Mouse (Mus musculus) heart, embryonic 11.5 days (tissue): ENCODE results near the gene Cstad. TPM values are rescaled to one million over a fixed set of nuclear protein-coding genes. Genes with fewer than 3 reads are reported as not detected.
A peak's percentile ranks its signal among the peaks of the same experiment; 100 is the strongest.

Experiments used
- ATAC-seq: fragments of 200-750 bp; cut with Nextera tagmentation; replicated peaks from 2 replicates; pipeline ENCODE4 v1.8.0; 2017; ENCODE audit warnings: moderate library complexity; ENCODE audit not compliant: insufficient number of reproducible peaks, low FRiP score, low TSS enrichment
- H3K27ac ChIP-seq: fragments of 300-500 bp; sonication (generic); 2 replicates; pipeline ENCODE4 v1.5.1; 2014; ENCODE audit warnings: mild to moderate bottlenecking, low read depth, low read length
- H3K27me3 ChIP-seq: fragments of 300-500 bp; sonication (generic); 2 replicates; pipeline ENCODE4 v1.6.1; 2014; ENCODE audit warnings: mild to moderate bottlenecking, low read length, mixed read lengths; ENCODE audit not compliant: control insufficient read depth, insufficient read depth
- H3K36me3 ChIP-seq: fragments of 300-500 bp; sonication (generic); 2 replicates; pipeline ENCODE4 v1.6.1; 2014; ENCODE audit warnings: mild to moderate bottlenecking, low read length, moderate library complexity, mixed read lengths; ENCODE audit not compliant: control insufficient read depth, insufficient read depth
- H3K4me1 ChIP-seq: fragments of 300-500 bp; sonication (generic); 2 replicates; pipeline ENCODE4 v1.6.1; 2014; ENCODE audit warnings: low read length; ENCODE audit not compliant: control insufficient read depth, insufficient read depth
- H3K4me2 ChIP-seq: fragments of 300-500 bp; sonication (generic); 2 replicates; pipeline ENCODE4 v1.6.1; 2014; ENCODE audit warnings: mild to moderate bottlenecking, moderate library complexity
- H3K4me3 ChIP-seq: fragments of 300-500 bp; sonication (generic); 2 replicates; pipeline ENCODE4 v1.5.1; 2014; ENCODE audit warnings: low read depth, low read length
- H3K9ac ChIP-seq: fragments of 300-500 bp; sonication (generic); 2 replicates; pipeline ENCODE4 v1.6.1; 2014; ENCODE audit warnings: mild to moderate bottlenecking, low read depth, low read length, moderate library complexity
- H3K9me3 ChIP-seq: fragments of 300-500 bp; sonication (generic); replicated peaks from 2 replicates; pipeline ENCODE4 v1.6.1; 2016; ENCODE audit warnings: low read length; ENCODE audit not compliant: control insufficient read depth
- WGBS: fragments of 180-500 bp; shearing (Covaris S2); extraction: QIAGEN DNeasy Blood & Tissue Kit; methylation state at CpG from one replicate; pipeline ENCODE4 v1.1.7; 2014; ENCODE audit not compliant: insufficient replicate concordance; 5-methylcytosine and 5-hydroxymethylcytosine counted together
- polyA plus RNA-seq: library from polyadenylated mRNA; unstranded; fragments of >200 nt; fragmentation: Nextera tagmentation; extraction: Ambion mirVana; gene quantifications from 2 replicates; pipeline ENCODE4 v1.2.1, GENCODE M21; 2014

Gene Cstad
- polyA plus RNA-seq, 1 experiment from 2014 or later = 2.4 TPM

- peak overlapping the region; percentile 58 for H3K9ac ChIP-seq
- H3K4me1 ChIP-seq = peaks cover 36% of the 10 kb centered on the region
- H3K36me3 ChIP-seq = no peaks in the 10 kb centered on the region
- WGBS = 29% methylated on average over 5 of the region's 5 CpGs
- peak overlapping the region; percentile 43 for H3K4me2 ChIP-seq
- H3K9me3 ChIP-seq = no peaks in the 10 kb centered on the region
- H3K27ac ChIP-seq = peak overlapping the region; percentile 79
- no peaks in the 10 kb centered on the region for H3K27me3 ChIP-seq
- H3K4me3 ChIP-seq = no peak overlapping the region
- peak; percentile 33; the same call in 1 of the 2 replicates for ATAC-seq
Observed at GRCm38 (mm10) chr2:30646833-30647232, 52.0 kb downstream of the Cstad start.

- H3K4me1 ChIP-seq = peaks cover 38% of the 10 kb centered on the region
- H3K4me2 ChIP-seq = peak overlapping the region; percentile 43
- WGBS = 12% methylated on average over 11 of the region's 11 CpGs
- H3K9me3 ChIP-seq = no peaks in the 10 kb centered on the region
- no peaks in the 10 kb centered on the region for H3K27me3 ChIP-seq
- H3K9ac ChIP-seq = peak overlapping the region; percentile 58
- ATAC-seq = 0 out of 2 replicates have a peak, but pooled peaks have one; percentile 46
- no peak overlapping the region for H3K4me3 ChIP-seq
- no peaks in the 10 kb centered on the region for H3K36me3 ChIP-seq
- H3K27ac ChIP-seq = peak overlapping the region; percentile 79
Observed at GRCm38 (mm10) chr2:30647303-30647881, 52.6 kb downstream of the Cstad start.

GRCm38 (mm10) chr2:30647882-30648494, 53.1 kb downstream of the Cstad start:
- H3K9me3 ChIP-seq = no peaks in the 10 kb centered on the region
- no peak overlapping the region for H3K4me3 ChIP-seq
- H3K27me3 ChIP-seq = no peaks in the 10 kb centered on the region
- peaks cover 39% of the 10 kb centered on the region for H3K4me1 ChIP-seq
- ATAC-seq = no peak
- H3K36me3 ChIP-seq = no peaks in the 10 kb centered on the region
- WGBS = 22% methylated on average over 13 of the region's 13 CpGs
- H3K4me2 ChIP-seq = peak overlapping the region; percentile 35
- peak overlapping the region; percentile 79; the same call in 1 of the 2 replicates for H3K27ac ChIP-seq
- no peak overlapping the region for H3K9ac ChIP-seq

- Histone ChIP-seq H3K9ac (no peak overlapping the region), H3K4me1 (peaks cover 43% of the 10 kb centered on the region), H3K36me3 (no peaks in the 10 kb centered on the region), H3K27ac (no peak overlapping the region), H3K9me3 (no peaks in the 10 kb centered on the region), H3K4me2 (no peak overlapping the region), H3K4me3 (no peak overlapping the region), H3K27me3 (no peaks in the 10 kb centered on the region)
- no peak for ATAC-seq
- 70% methylated on average over 9 of the region's 9 CpGs for WGBS
Observed at GRCm38 (mm10) chr2:30650249-30650648, 55.4 kb downstream of the Cstad start.

- peak overlapping the region; percentile 50 for H3K4me2 ChIP-seq
- ATAC-seq = no peak
- H3K4me1 ChIP-seq = peaks cover 44% of the 10 kb centered on the region
- no peak overlapping the region for H3K4me3 ChIP-seq
- no peaks in the 10 kb centered on the region for H3K27me3 ChIP-seq
- peak overlapping the region; percentile 36 for H3K9ac ChIP-seq
- no peaks in the 10 kb centered on the region for H3K36me3 ChIP-seq
- H3K27ac ChIP-seq = peak overlapping the region; percentile 95
- H3K9me3 ChIP-seq = no peaks in the 10 kb centered on the region
- 84% methylated on average over 1 of the region's 1 CpGs for WGBS
Observed at GRCm38 (mm10) chr2:30651831-30652230, 57.0 kb downstream of the Cstad start.

GRCm38 (mm10) chr2:30652581-30653037, 57.8 kb downstream of the Cstad start:
- Histone ChIP-seq H3K9ac (peak overlapping the region; percentile 60; the same call in 1 of the 2 replicates), H3K27me3 (no peaks in the 10 kb centered on the region), H3K4me3 (peak overlapping the region; percentile 23; the same call in 1 of the 2 replicates), H3K4me2 (peak overlapping the region; percentile 50), H3K36me3 (no peaks in the 10 kb centered on the region), H3K4me1 (peaks cover 44% of the 10 kb centered on the region), H3K9me3 (no peaks in the 10 kb centered on the region), H3K27ac (peak overlapping the region; percentile 95)
- WGBS = 5% methylated on average over 13 of the region's 13 CpGs
- peak; percentile 60 for ATAC-seq

- Histone ChIP-seq H3K27me3 (no peaks in the 10 kb centered on the region), H3K9ac (peak overlapping the region; percentile 60), H3K36me3 (no peaks in the 10 kb centered on the region), H3K27ac (peak overlapping the region; percentile 95), H3K4me3 (no peak overlapping the region), H3K4me2 (peak overlapping the region; percentile 50), H3K9me3 (no peaks in the 10 kb centered on the region), H3K4me1 (peaks cover 44% of the 10 kb centered on the region)
- no peak for ATAC-seq
- WGBS = 63% methylated on average over 4 of the region's 4 CpGs
Observed at GRCm38 (mm10) chr2:30653046-30653445, 58.2 kb downstream of the Cstad start.

- WGBS = 94% methylated on average over 9 of the region's 9 CpGs
- peaks cover 51% of the 10 kb centered on the region for H3K4me1 ChIP-seq
Observed at GRCm38 (mm10) chr2:30654158-30654557, 59.3 kb downstream of the Cstad start.

More at GRCm38 (mm10) chr2:30654158-30654557, 59.3 kb downstream of the Cstad start:
- Histone ChIP-seq H3K27me3 (no peaks in the 10 kb centered on the region), H3K4me3 (no peak overlapping the region), H3K4me2 (no peak overlapping the region), H3K36me3 (no peaks in the 10 kb centered on the region), H3K27ac (no peak overlapping the region), H3K9ac (no peak overlapping the region), H3K9me3 (no peaks in the 10 kb centered on the region)
- no peak for ATAC-seq
